Mouse (Mus musculus) heart, adult 2 months (tissue): Measurements from ENCODE around the gene Birc3.

ENCODE experiments used
- CTCF ChIP-seq: fragments of 200-600 bp; IDR thresholded peaks from 2 replicates; pipeline ENCODE4 v1.8.1; 2022; ENCODE audit warnings: antibody characterized with exemption, mild to moderate bottlenecking, moderate library complexity
- EP300 ChIP-seq: fragments of 200-500 bp; IDR thresholded peaks from 2 replicates; pipeline ENCODE4 v1.6.1; 2011; ENCODE audit warnings: low read depth, low read length, control low read depth; ENCODE audit not compliant: insufficient read depth

GRCm38 (mm10) chr9:7841221-7841620 lies 31.8 kb downstream of the Birc3 start:
- TF ChIP-seq CTCF: no peak
- no peak for TF ChIP-seq EP300
